Mouse (Mus musculus) heart, postnatal 25 days (tissue): Measurements from ENCODE around the gene Pak2. TPM values are rescaled to one million over a fixed set of nuclear protein-coding genes. Genes with fewer than 3 reads are reported as not detected.
"Not testable (repeated sequence)": the region's sequence is repeated elsewhere in the genome, so short reads cannot be mapped to it uniquely, and the experiment has no call there.

Experiments
- DNase-seq: peaks from one replicate; pipeline ENCODE4 v3.0.0; 2022; ENCODE audit warnings: low spot score
- intact Hi-C: fragments of 180-260 bp; cut with DNase I; formaldehyde crosslinking; loops from one replicate; pipeline ENCODE4 v1.15.1; 2025
- total RNA-seq, 2 experiments: library from RNA; stranded (reverse); gene quantifications; 2 replicates each; pipeline ENCODE4 v1.2.3; 2021

The Pak2 gene
- total RNA-seq, 2 experiments from 2014 or later = 24.7 to 27.7 TPM

DNA sequence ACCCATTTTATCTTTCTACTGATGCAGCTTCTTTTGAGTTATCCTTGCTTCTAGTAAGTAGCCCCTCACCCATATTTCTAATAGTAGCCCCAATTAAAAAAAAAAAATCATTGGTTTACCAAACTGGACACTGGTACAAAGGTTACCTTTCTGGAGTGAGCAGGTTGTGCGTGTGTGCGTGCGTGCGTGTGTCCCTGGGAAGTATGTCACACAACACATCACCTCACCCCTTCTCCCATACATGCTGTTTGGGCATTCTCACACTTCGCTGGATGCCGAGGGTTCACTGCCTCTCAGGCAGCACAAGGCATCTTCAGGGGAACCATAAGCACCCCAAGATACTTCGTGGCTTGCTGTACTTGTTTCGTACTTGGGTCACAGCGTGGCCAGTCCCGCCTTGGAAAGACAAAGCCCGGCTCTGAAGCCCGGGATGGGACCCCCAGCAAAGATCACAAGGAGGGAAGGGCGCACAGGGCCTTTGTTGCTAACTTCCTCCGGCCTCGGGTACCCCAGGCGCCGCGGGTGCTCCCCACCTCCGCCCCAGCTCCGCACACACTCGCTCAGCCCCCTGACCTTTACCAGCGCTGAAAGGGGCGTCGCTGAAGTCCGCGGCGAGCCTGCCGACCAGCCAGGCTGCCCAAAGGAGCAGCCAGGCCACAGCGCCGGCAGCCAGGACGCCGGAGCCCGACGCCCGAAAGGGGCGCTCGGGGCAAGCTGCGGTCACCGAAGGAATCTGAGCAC is 19.9 kb upstream of the Pak2 start:
- DNase-seq = no peak
- intact Hi-C loops = loop anchor here (2.0 kb wide), 1 partner anchor 14 kb away; no protein-coding TSS in a partner anchor

DNA sequence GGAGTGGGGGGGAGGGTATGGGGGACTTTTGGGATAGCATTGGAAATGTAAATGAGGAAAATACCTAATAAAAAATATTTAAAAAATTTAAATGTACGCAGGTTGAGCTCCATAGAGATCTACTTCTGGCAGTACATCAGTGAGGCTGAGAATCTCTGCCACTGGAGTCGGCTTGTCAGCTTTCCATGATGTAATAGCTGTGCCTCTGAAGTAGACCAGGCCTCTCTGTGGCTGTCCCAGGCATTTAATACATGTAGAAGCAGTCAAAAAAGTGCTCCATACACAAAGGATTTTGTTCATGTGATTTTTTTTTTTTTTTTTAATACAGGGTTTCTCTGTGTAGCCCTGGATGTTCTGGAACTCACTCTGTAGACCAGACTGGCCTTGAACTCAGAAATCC is 18.6 kb upstream of the Pak2 start:
- intact Hi-C loops = loop anchor here (2.0 kb wide), 1 partner anchor 13 kb away; no protein-coding TSS in a partner anchor
- DNase-seq = not testable (repeated sequence)

DNA sequence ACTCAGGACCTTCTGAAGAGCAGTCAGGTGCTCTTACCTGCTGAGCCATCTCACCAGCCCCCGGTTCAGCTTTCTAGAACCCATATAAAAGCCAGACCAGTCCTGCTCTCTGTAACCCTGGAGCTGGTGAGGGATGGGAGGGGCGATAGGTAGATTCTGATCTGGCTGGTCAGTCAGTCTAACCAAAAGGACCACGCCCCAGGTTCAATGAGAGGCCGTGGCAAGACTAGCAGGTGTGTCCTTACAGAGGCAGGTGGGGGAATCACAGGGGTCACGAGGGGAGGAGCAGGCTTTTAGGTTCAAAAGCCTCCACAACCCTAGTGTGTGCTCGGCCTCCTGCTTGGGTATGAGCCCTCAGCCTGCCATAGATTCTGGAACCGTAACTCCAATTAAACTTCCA is 12.3 kb upstream of the Pak2 start:
- intact Hi-C loops = no loop called here

DNA sequence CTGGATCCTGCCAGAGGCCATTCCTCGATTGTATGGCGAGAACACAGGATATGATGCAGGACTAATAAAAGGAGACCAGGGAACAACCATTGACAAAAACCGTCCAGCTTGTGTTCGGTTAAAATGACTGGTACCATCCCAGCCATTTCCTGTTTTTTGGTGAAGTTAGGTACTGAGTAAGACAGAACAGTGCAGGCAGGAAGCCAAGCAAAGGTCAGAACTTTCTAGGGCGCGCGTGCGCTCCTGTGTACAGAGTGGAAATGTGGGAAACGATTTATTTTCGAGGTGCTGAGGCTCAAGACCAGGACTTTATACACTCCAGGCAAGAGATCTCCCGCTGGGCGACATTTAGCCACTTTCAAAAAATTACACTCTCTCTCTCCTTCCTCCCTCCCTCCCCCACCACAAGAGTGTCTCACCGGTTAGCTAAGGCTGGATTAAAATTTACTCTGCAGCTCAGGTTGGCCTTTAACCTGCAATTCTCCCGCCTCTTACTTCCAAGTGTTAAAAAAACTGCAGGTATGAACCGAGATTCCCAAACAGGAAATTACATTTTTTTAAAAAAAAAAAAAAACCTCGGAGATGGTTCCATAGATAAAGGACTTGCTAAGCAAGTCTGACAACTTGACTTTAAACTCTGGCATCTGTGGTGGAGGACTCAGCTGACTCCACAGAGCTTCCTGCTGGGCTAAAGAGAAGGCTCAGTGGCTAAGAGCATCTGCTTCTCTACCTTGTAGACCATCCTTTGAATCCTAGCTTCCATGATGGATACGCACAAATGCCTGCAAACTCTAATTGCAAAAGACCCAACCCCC is 8.7 kb upstream of the Pak2 start:
- DNase-seq = no peak

More for the DNA sequence above, 12.3 kb upstream of the Pak2 start:
- no peak for DNase-seq

DNA sequence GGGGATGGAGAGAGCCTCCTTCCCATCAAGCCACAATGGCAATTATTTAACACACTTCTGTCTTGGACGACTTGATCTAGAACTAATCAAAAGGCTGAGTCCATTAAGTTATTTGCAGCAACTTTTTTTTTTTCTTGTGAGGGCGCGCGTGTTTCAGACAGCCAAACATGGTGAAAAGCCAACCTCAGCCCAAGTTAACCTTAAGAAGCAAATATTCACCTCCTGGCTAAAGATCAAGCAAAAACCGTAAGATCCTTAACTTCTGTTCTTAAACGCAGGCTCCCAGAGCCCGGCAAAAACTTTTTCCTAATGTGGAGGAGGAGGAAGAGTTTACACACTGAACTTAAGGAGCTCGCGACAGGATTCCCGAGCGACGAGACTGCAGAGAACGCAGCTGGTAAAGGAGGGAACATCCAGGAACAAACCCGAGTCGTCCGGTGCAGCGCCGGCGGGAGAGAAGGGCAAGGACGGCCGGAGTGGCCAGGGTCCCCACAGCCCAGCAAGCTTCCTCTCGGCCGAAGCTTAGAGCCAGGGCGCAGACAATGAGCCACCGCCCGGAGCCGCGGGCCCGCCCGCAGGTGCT is 643 bp downstream of the Pak2 start:
- intact Hi-C loops = loop anchor here (5.0 kb wide), 2 partner anchors 36 to 76 kb away; partner anchors contain the start of gene Senp5
- DNase-seq = no peak

More for the DNA sequence above, 8.7 kb upstream of the Pak2 start:
- intact Hi-C loops = no loop called here

DNA sequence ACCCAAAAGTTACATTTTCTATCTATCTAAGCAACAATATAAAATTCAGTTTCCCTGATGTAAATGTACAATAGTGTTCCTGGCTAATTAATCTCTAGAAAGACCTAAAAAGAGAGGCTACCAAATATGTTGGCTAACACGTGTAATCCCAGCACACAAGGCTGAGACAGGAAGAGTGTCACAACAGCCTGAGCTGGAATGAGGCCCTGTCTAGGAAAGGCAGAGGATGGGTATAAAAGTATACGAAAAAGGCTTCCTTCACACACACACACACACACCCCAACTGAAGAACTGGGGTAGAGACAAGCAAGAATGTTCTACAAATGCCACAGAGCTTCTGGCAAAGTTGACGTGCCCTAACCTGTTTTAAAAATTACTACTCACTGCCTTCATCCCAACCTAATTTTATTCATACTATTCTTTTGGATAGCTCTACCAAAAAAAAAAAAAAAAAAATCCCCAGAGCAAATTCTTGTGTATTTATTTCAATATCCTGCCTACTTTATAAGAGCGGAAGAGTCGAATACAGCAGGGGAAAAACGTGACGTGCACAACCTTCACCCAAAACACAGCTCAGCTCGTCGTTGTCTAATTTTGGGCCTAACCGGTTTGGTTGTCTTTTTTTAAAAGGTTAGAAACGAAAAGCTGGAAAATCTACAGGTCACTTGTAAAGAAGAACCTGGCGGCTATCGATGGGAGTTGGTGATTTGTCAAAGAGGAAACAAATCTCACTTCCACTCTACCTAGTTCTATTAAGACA is 1.3 kb downstream of the Pak2 start:
- intact Hi-C loops = loop anchor here (5.0 kb wide), 2 partner anchors 36 to 76 kb away; partner anchors contain the start of gene Senp5
- DNase-seq = no peak

DNA sequence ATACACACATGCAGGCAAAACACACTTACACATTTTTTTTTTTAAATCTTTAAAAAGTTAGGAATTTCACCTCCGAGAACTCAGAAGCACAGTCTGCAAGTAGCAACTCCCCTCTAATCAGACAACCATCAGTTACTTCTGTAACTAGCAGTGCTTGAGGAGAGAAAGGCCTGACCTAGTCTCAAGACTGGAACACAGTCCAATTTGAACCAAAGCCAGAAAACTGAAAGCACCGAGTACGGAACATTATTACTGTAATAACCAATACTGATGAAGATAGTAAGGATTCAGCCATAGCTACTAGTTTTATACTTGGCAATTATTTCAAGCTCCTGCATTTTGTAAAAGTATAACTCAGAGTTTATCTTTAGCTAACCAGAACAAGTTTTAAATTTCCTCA is 2.7 kb downstream of the Pak2 start:
- DNase-seq = no peak
- intact Hi-C loops = loop anchor here (5.0 kb wide), 2 partner anchors 34 to 74 kb away; partner anchors contain the start of gene Senp5

DNA sequence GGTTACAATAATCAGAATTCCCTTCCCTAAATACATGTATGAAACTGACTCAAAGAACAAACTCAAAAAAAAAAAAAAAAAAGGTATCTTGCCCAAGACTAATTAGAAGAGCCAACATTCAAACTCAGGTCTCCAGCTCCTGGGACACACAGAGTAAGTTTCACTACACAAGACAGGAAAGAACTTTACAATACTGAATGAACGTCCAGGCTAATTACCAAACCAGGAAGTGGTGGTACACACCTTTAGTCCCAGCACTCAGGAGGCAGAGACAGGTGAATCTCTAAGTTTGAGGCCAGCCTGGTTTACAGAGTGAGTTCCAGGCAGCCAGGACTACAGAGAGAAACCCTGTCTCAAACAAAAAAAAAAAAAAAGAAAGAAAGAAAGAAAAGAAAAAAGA is 3.4 kb downstream of the Pak2 start:
- no peak for DNase-seq
- intact Hi-C loops = loop anchor here (5.0 kb wide), 2 partner anchors 33 to 73 kb away; partner anchors contain the start of gene Senp5

DNA sequence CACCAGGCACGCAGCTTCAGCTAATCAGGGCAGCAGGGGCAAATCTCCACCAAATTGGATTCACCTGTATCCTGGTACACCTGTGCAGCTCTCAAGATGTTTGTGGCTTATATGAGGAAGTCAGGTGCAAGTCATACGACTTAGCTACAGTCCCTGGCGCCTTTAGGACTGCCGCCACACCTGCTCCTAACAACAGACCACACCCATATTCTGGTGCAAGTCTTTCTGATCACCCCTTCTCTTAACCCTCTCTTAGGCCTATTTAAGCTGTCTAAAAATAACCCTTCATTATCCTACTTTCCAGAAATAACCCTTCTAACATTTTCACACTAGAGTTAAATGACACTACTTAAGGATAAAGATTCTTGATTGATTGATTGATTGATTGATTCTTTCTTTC is 9.1 kb downstream of the Pak2 start:
- DNase-seq, intact Hi-C loops: not testable (repeated sequence)

DNA sequence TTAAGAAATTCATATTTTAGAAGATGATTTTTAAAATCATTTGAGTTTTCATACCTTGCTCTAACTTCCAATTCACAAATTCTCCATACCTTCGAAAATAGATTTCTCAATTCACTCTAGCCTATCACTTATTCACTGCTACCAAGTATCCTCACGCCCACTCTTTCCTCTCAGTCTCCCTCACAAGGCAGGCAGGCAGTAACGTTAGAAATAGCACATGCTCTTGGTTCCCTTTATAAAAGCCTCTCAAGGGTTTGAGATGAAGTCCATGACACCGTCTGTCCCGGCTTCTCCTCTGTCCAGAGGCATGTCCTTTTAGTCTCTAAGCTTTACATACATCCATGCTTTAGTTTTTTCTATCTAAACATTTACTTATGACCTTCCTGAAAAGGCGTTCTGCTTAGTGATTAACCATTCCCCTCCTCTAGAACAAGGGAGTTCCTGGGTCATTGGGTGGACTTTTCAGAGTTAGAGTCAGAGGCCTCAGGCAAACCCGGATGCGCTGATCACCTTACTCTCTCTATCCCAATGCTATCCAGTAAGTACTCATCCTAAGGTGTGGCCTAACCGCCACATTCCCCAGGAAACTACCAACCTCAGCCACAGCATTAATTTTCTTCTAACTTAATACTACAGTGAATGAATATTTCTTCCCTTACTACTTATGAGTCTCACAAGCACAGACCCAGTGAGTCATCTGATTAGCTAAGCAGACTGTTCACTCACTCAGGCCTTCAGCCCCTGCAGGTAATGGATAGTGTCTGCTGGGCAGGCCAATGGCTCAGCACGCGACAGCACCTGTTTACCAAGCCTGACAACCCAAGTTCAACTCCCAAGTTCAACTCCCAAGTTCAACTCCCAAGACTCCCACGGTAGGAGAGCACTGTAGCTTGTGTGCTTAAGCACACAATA is 10.5 kb downstream of the Pak2 start:
- DNase-seq = no peak
- intact Hi-C loops = no loop called here

DNA sequence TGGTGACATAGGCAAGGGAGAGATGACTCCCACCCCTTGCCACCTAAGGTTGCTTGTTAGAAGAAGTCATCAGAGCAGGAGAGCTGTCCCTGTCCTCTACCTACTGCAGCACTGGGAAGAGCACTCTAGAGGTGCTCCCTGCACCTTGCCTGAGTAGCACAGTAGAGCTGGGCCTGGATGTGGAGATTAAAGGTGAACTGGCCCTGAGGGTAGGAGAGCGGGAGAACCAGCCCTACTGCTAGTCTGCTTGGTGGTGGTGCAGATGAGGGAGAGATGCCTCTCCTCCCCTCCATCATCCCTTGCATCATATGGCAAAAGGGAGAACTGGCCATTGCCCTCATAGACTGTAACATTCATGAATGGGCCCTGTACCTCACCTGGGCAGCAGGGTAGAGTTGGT is 12.2 kb downstream of the Pak2 start:
- DNase-seq = no peak
- intact Hi-C loops = no loop called here

DNA sequence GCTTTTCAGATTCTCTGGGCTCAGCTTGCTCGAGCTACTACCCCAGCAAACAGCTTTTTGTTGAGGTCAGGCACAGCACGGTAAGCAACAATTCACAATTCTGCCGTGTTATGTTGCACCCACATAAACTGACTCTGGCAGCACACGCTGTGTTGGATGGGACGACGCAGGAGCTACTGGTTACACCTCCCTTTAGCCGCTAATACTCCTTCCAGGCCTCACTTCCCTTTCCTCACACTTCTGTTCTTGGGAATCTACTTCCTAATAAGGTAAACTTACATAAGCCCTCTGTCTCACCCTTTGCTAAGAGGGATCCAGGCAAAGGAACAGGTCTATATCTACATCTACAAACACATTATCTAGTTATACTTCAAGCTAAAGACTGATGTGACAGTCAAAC is 15.2 kb downstream of the Pak2 start:
- intact Hi-C loops = no loop called here

DNA sequence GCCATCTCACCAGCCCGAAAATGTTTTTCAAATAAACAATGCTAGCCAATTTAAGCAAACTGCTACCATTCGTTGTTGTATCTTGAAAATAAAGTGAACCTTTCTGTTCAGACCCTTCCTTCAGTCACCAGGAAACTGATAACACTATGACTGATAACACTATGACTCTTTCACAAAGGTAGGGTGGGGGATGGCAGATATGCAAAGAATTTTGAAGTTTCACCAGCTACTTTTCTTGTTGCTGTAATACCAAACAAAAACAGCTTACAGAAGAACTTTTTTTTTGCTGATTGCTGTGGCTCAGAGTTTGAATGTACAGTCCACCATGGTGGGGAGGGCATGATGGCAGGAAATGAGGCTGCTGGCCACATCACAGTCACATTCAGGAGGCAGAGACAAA is 16.9 kb downstream of the Pak2 start:
- no peak for DNase-seq
- intact Hi-C loops = no loop called here

More for the DNA sequence above, 15.2 kb downstream of the Pak2 start:
- DNase-seq = no peak

DNA sequence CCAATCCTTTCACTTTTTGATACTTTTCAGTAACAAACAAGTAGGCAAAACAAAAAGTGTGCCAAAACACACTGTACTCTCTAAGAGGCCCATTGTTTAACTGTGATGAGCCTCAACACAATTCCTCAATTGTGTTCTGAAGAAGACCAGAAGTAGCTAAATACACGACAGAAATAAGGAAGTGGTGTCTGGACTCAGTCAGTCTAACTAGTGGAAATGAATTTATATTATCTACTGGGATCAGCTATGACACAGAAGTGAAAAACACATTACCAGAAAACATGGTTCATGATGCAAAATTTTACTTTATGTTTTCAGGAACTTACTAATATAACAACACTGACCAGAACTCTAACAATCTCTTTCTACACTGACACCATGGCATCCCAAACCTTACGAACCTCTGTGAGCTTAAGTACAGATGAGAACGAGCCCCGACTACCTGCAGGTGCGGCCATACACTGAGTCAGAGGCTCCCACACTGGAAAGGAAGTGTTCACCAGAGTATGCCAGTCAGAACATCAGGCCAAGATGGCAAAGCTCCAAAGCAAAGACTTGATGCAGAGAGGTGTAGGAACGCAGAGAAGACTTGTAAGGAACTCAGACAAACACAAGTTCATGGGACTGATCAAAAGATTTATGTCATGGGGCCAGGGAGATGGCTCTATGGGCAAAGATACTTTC is 19.2 kb downstream of the Pak2 start:
- no peak for DNase-seq
- intact Hi-C loops = no loop called here

DNA sequence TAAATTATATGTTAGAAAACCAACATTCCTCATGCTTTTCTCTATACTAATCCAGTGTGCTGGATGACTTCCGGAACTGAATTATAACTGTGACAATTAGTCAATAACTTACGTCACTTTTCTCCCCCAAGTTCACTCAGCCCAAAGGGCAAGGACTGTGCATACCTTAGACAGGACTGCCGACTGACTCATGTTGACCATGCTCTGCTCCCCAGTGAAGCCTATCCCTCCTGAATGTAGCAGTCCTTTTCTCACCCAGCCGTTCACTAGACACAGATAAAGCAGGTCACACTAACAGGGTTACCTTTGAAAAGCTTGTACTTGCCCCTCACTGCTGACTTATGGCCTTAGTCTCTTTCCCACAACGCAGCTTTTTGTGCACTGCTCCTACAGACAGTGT is 20.3 kb downstream of the Pak2 start:
- no peak for DNase-seq
- intact Hi-C loops = no loop called here

DNA sequence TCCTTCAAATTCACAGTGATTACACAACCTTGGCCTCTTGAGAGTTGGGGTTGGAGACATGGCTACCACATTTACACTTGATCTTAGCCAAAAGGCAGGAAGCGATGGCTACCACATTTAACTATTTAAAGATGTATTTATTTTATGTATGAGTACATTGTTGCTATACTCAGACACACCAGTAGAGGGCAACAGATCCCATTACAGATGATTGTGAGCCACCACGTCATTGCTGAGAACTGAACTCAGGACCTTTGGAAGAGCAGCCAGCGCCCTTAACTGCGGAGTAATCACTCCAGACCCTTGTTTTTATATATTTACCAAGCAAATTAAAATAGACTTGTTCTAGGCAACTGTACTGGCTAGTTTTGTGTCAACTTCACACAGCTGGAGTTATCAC is 36.8 kb downstream of the Pak2 start:
- intact Hi-C loops = loop anchor here (5.0 kb wide), 1 partner anchor 35 kb away; the partner anchor contains the start of gene Pak2
- DNase-seq = no peak

DNA sequence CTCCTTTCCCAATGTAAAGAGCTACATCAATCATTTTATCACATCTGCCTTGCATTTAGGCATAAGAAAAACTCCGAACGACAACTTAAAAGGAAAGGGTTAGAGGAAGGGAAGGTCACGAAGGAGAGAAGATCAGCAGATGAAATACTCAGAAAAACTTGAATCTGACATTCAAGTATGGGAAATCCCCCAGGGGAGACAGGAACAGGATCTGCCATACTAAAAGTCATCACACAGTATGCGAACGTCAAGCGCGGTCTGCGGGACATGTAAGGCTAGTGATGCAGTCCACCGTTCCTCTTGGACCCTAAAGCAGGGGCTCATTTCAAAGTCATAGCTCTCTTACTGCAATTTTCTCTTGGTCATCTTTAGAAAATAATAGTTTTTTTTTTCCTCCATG is 59.5 kb downstream of the Pak2 start:
- DNase-seq = no peak
- intact Hi-C loops = no loop called here

DNA sequence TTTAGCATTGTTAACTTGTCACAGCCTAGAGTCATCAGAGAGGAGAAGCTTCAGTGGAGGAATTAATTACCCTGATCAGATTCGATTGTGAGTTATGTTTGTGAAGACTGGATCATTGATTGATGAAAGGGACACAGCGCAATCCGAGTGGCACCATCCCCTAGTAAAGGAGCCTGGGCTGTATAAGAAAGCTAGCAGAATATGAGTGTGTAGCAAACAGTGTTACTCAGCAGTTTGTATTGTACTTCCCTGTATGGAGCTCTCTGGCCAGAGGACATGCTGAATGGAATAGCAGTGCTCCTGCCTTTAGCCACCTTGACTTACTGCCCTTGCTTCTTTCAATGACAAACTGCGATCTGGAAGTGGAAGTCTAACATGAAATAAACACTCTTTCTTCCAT is 68.8 kb downstream of the Pak2 start:
- DNase-seq = no peak
- intact Hi-C loops = no loop called here
